Mouse (Mus musculus) hindbrain, postnatal 0 days (tissue): ENCODE data around the gene Metrnl. TPM values are rescaled to one million over a fixed set of nuclear protein-coding genes. Genes with fewer than 3 reads are reported as not detected.

Source experiments
- ATAC-seq: fragments of 200-750 bp; cut with Nextera tagmentation; 2 replicates; pipeline ENCODE4 v1.8.0; 2017; ENCODE audit warnings: mild to moderate bottlenecking, moderate TSS enrichment, moderate library complexity
- DNase-seq: peaks from one replicate; pipeline ENCODE4 v3.0.0-alpha.2; 2015; ENCODE audit warnings: low spot score
- H3K27ac ChIP-seq: fragments of 300-500 bp; sonication (generic); 2 replicates; pipeline ENCODE4 v1.5.1; 2014; ENCODE audit warnings: mild to moderate bottlenecking
- H3K27me3 ChIP-seq: fragments of 300-500 bp; sonication (generic); 2 replicates; pipeline ENCODE4 v1.6.1; 2014; ENCODE audit warnings: low read length, mixed read lengths; ENCODE audit not compliant: insufficient read depth
- H3K36me3 ChIP-seq: fragments of 300-500 bp; sonication (generic); 2 replicates; pipeline ENCODE4 v1.6.1; 2014; ENCODE audit warnings: low read length, mixed read lengths; ENCODE audit not compliant: insufficient read depth
- H3K4me1 ChIP-seq: fragments of 300-500 bp; sonication (generic); 2 replicates; pipeline ENCODE4 v1.6.1; 2014; ENCODE audit warnings: antibody characterized with exemption, low read length, mixed read lengths; ENCODE audit not compliant: insufficient read depth
- H3K4me2 ChIP-seq: fragments of 300-500 bp; sonication (generic); 2 replicates; pipeline ENCODE4 v1.6.1; 2014; ENCODE audit warnings: low read depth, mild to moderate bottlenecking, low read length, moderate library complexity, mixed read lengths
- H3K4me3 ChIP-seq: fragments of 300-500 bp; sonication (generic); 2 replicates; pipeline ENCODE4 v1.5.1; 2014; ENCODE audit warnings: low read length
- H3K9ac ChIP-seq: fragments of 300-500 bp; sonication (generic); replicated peaks from 2 replicates; pipeline ENCODE4 v1.6.1; 2014; ENCODE audit warnings: mild to moderate bottlenecking, low read length, moderate library complexity, mixed read lengths
- H3K9me3 ChIP-seq: fragments of 300-500 bp; sonication (generic); 2 replicates; pipeline ENCODE4 v1.6.1; 2016; ENCODE audit warnings: low read length, mixed read lengths
- CTCF ChIP-seq: IDR thresholded peaks from 2 replicates; pipeline ENCODE4 v1.5.1; 2016; ENCODE audit warnings: antibody characterized with exemption, control low read depth, low read depth
- WGBS: fragments of 180-500 bp; shearing (Covaris S2); extraction: QIAGEN DNeasy Blood & Tissue Kit; methylation state at CpG from one replicate; pipeline ENCODE4 v1.1.7; 2014; 5-methylcytosine and 5-hydroxymethylcytosine counted together
- polyA plus RNA-seq: library from polyadenylated mRNA; unstranded; fragments of >200 nt; fragmentation: Nextera tagmentation; extraction: Ambion mirVana; gene quantifications from 2 replicates; pipeline ENCODE4 v1.2.1, GENCODE M21; 2015
- total RNA-seq: library from RNA; depleted of rRNA; stranded (reverse); fragments of >200 nt; gene quantifications from 2 replicates; pipeline ENCODE4 v1.2.3, GENCODE M21; 2014

The Metrnl gene
- total and polyA plus RNA-seq, 2 experiments from 2014 or later, result 19.5 to 33.2 TPM

GRCm38 (mm10) chr11:121683243-121683642 lies 18.1 kb upstream of the Metrnl start:
- no peak overlapping the region for H3K9ac ChIP-seq
- H3K27me3 ChIP-seq, result no peaks in the 10 kb centered on the region
- WGBS, result 47% methylated on average over 3 of the region's 3 CpGs
- H3K36me3 ChIP-seq, result no peaks in the 10 kb centered on the region
- no peak overlapping the region for H3K4me3 ChIP-seq
- H3K27ac ChIP-seq, result peak overlapping the region; percentile 65
- ATAC-seq, result peak; percentile 77
- peak; percentile 73 for DNase-seq
- no peaks in the 10 kb centered on the region for H3K9me3 ChIP-seq
- no peak for TF ChIP-seq CTCF
- no peak overlapping the region for H3K4me2 ChIP-seq
- H3K4me1 ChIP-seq, result peaks cover 6% of the 10 kb centered on the region; the same call in 1 of the 2 replicates

- H3K36me3 ChIP-seq, result no peaks in the 10 kb centered on the region
- ATAC-seq (no peak), DNase-seq (no peak)
- H3K27me3 ChIP-seq, result no peaks in the 10 kb centered on the region
- H3K9me3 ChIP-seq, result no peaks in the 10 kb centered on the region
- H3K4me2 ChIP-seq, result no peak overlapping the region
- 74% methylated on average over 6 of the region's 6 CpGs for WGBS
- no peak overlapping the region for H3K27ac ChIP-seq
- no peak for TF ChIP-seq CTCF
- no peak overlapping the region for H3K4me3 ChIP-seq
- peaks cover 6% of the 10 kb centered on the region; the same call in 1 of the 2 replicates for H3K4me1 ChIP-seq
- no peak overlapping the region for H3K9ac ChIP-seq
Observed at GRCm38 (mm10) chr11:121685491-121686001, 15.8 kb upstream of the Metrnl start.

DNA sequence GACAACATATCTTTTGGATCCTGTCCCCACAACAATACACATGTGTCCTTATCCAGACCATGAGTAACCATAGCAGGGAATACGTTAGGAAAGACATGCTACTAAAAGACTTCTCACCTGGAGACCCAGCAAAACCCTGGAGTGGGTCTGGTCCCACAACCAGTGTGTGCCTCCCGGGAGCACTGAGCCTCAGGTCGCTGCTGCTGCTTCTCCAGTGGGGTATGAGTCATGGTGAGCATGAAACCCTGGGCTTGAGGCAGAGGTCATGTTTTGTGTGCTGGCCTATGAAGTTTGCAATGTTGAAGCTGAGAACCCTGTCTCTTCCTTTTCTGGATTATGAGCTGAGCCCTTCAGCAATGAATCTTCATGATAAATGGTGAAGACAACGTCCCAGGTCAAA lies 15.3 kb upstream of the Metrnl start:
- TF ChIP-seq CTCF, result no peak
- H3K4me3 ChIP-seq, result no peak overlapping the region
- H3K4me1 ChIP-seq, result peaks cover 6% of the 10 kb centered on the region; the same call in 1 of the 2 replicates
- no peak overlapping the region for H3K27ac ChIP-seq
- ATAC-seq (no peak), DNase-seq (no peak)
- no peak overlapping the region for H3K9ac ChIP-seq
- no peak overlapping the region for H3K4me2 ChIP-seq
- WGBS, result 88% methylated on average over 4 of the region's 4 CpGs
- H3K36me3 ChIP-seq, result no peaks in the 10 kb centered on the region
- H3K27me3 ChIP-seq, result no peaks in the 10 kb centered on the region
- no peaks in the 10 kb centered on the region for H3K9me3 ChIP-seq

DNA sequence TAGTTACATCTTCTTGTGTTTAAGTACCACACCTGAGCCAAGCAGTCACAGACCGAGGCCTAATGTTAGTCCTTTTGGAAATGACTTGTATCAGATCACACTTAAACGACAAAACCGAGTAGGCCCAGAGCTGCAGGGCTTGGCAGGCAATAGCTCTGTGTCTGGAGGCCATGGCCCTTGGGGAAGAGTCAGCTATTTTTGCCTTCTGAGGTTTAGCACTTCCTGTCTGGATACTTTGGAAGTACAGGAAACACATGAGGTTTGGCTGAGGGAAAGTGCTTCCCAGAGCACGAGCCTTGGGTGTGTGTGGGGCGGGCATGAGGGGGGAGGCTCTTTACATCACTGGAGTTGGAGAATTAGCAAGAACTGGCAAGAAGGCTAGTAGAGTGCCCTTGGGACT lies 14.7 kb upstream of the Metrnl start:
- Histone ChIP-seq H3K27me3 (no peaks in the 10 kb centered on the region), H3K4me1 (peaks cover 6% of the 10 kb centered on the region; the same call in 1 of the 2 replicates), H3K4me2 (no peak overlapping the region), H3K27ac (no peak overlapping the region), H3K4me3 (no peak overlapping the region), H3K9ac (no peak overlapping the region), H3K36me3 (no peaks in the 10 kb centered on the region), H3K9me3 (no peaks in the 10 kb centered on the region)
- DNase-seq, result no peak
- TF ChIP-seq CTCF, result no peak
- WGBS, result 84% methylated on average over 5 of the region's 5 CpGs
- no peak for ATAC-seq

DNA sequence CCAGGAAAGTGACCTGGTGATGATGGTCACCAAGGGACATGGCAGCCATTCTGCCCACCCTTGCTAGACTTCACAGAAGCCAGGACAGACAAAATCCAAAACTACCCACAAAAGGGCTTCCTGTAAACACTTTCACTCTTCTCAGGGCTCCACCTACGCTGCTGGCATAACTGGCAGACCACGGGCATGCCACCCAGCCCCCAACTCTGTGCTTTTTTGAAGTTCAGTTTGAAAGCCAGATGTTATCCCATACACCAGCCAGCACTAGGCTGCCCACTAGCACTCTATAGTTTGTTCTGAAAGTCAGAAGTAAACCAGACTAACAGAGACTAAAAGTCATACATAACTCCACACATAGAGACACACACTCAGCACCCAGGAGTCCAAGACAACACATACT lies 13.3 kb upstream of the Metrnl start:
- WGBS, result 84% methylated on average over 2 of the region's 2 CpGs

GRCm38 (mm10) chr11:121695304-121696064 lies 5.9 kb upstream of the Metrnl start:
- no peak for TF ChIP-seq CTCF
- Histone ChIP-seq H3K27ac (no peak overlapping the region), H3K4me2 (no peak overlapping the region), H3K36me3 (no peaks in the 10 kb centered on the region), H3K9ac (no peak overlapping the region), H3K4me3 (no peak overlapping the region), H3K4me1 (no peaks in the 10 kb centered on the region), H3K27me3 (no peaks in the 10 kb centered on the region), H3K9me3 (no peaks in the 10 kb centered on the region)
- DNase-seq, result no peak
- no peak for ATAC-seq
- WGBS, result 85% methylated on average over 5 of the region's 5 CpGs

More for the DNA sequence above, 13.3 kb upstream of the Metrnl start:
- DNase-seq (no peak), ATAC-seq (no peak)
- H3K4me2 ChIP-seq, result no peak overlapping the region
- H3K27me3 ChIP-seq, result no peaks in the 10 kb centered on the region
- H3K9me3 ChIP-seq, result no peaks in the 10 kb centered on the region
- H3K36me3 ChIP-seq, result no peaks in the 10 kb centered on the region
- TF ChIP-seq CTCF, result no peak
- no peak overlapping the region for H3K4me3 ChIP-seq
- no peak overlapping the region for H3K27ac ChIP-seq
- H3K9ac ChIP-seq, result no peak overlapping the region
- peaks cover 6% of the 10 kb centered on the region; the same call in 1 of the 2 replicates for H3K4me1 ChIP-seq

DNA sequence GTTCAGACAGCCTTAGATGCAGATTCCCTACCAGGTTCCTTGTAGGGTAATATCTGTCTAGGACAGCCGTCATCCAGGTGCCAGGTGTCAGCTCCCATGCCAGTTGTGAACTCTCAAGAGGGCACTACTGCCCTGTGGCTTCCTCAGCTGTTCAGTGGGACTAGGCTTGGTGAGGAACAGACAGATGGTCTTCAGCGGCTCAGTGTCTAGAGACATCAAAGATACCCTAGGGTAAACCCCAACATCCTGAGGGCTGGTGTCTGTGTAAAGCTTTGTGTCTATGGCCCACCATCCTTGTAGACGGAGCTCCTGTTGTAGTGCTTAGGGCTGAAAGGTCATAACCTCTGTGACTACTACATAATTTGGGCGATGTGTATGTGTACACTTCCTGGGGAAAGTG lies 4.1 kb upstream of the Metrnl start:
- WGBS, result 89% methylated on average over 4 of the region's 4 CpGs

More for the DNA sequence above, 4.1 kb upstream of the Metrnl start:
- no peak for TF ChIP-seq CTCF
- Histone ChIP-seq H3K9ac (no peak overlapping the region), H3K4me2 (no peak overlapping the region), H3K9me3 (no peaks in the 10 kb centered on the region), H3K4me1 (no peaks in the 10 kb centered on the region), H3K27ac (no peak overlapping the region), H3K36me3 (no peaks in the 10 kb centered on the region), H3K27me3 (no peaks in the 10 kb centered on the region), H3K4me3 (no peak overlapping the region)
- ATAC-seq, result no peak
- DNase-seq, result no peak
